ENCODE assay signal across 12 mouse cellular contexts in the genomic region with DNA sequence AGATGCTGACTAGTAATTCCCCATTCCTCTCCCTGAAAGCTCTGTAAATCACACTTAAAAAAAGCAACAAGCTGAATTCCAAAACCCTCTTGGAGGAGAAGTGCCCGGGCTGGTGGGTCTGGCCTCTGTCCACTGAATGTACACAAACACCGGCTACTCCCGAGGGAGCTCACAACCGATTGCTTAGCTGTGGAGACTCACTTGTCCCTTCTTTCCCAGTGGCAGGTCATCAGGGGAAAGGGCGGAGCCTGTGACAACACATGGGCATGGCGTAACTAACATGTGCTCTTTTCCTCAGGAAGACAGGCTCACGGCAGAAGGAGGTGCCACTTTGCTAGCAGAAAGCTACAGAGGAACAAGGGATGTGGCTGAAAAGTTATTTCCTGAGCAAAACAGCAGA.
DNase-seq lines count a peak whose midpoint lies in the region; TF ChIP-seq lines count a peak whose summit lies in the region.
"Had no signal": no experiment of that assay in that cellular context is flagged by ENCODE, and none has a peak within 500 bp of the region (broad histone marks: within the 10 kb centered on the region; RNA-seq: fewer than 3 reads in every experiment).

No protein-coding gene starts in this region.

- H3K4me3 ChIP-seq in small intestine, adult 2 months (ENCODE audit: low read depth, low read length) = no peak overlapping the region

- DNase-seq in adrenal gland, postnatal 10 days = peak; percentile 10
- DNase-seq in adrenal gland, adult (ENCODE audit: inconsistent age in 2 of 2, low spot score in 1 of 2) = no peak
- DNase-seq in left cerebral cortex, postnatal 4 days = peak; percentile 17
- no peak for DNase-seq in left cerebral cortex, postnatal 10 days (ENCODE audit: extremely low spot score in 1 of 2, low spot score in 2 of 2)
- peak; percentile 11 for DNase-seq in lung, postnatal 14 days
- no peak for DNase-seq in urinary bladder, postnatal 14 days (ENCODE audit: low spot score)
- no peak for DNase-seq in spleen, adult 18-20 months
- DNase-seq: adrenal gland, adult 8-10 months; cerebellum, adult 9-10 months; kidney, adult 9 months; liver, postnatal 0 days had no signal

- no peak for TF ChIP-seq CTCF in small intestine, adult 2 months (IDR thresholded peaks at IDR 0.05; ENCODE audit: extremely low read depth, insufficient read length, insufficient replicate concordance, low read depth, low read length)

- WGBS in small intestine, adult 2 months = 34% methylated on average over 7 of the region's 7 CpGs

- no peak for TF ChIP-seq POLR2A in small intestine, adult 2 months (IDR thresholded peaks at IDR 0.05; ENCODE audit: low read depth, low read length)

- intact Hi-C loops in left cerebral cortex, postnatal 4 days (cut with DNase I) = no loop called here
- intact Hi-C loops in left cerebral cortex, postnatal 10 days (cut with DNase I) = no loop called here

- H3K27me3 ChIP-seq in small intestine, adult 2 months (ENCODE audit: control insufficient read depth, insufficient read depth, low read length) = no peaks in the 10 kb centered on the region

- no peaks in the 10 kb centered on the region for H3K4me1 ChIP-seq in small intestine, adult 2 months (ENCODE audit: control insufficient read depth, insufficient read depth, insufficient read length, low read length)

- no peaks in the 10 kb centered on the region for H3K36me3 ChIP-seq in small intestine, adult 2 months (ENCODE audit: control insufficient read depth, insufficient read depth, low read length)

- H3K27ac ChIP-seq in small intestine, adult 2 months (ENCODE audit: insufficient read depth, low read depth, low read length) = peak overlapping the region; percentile 45

Comparison
In these comparisons a context has a peak if more than half of its experiments do, and no peak if none do; other contexts are left out.
1. DNase-seq: peak in adrenal gland, postnatal 10 days (single experiment), left cerebral cortex, postnatal 4 days (single experiment) and lung, postnatal 14 days (single experiment); none in adrenal gland, adult (0 of 2), left cerebral cortex, postnatal 10 days (0 of 2), urinary bladder, postnatal 14 days (single experiment) and spleen, adult 18-20 months (0 of 2).